Mouse (Mus musculus): Measurements from ENCODE around the gene Stab1.

The Stab1 gene

DNA sequence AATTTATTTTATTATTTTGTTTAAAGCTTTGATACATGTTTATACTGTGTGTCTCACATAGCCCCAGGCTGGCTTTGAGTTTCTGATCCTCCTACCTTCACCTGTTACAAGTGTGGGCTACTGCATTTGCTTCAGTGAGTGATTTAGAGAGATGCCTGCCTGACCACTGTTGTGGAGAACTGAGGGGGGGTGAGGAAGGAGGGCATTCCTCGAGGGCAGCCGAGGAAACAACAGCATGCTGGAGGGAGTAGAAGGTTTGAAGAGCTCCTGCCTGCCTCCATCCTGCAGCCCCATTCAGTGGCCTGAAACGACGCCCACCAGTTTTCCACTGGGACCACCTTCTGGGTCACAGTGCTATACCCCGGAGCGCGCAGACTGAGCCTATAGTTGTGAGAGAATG is 3.0 kb downstream of the Stab1 start:
- no peak for DNase-seq (ENCODE audit: low read depth, low spot score)

DNA sequence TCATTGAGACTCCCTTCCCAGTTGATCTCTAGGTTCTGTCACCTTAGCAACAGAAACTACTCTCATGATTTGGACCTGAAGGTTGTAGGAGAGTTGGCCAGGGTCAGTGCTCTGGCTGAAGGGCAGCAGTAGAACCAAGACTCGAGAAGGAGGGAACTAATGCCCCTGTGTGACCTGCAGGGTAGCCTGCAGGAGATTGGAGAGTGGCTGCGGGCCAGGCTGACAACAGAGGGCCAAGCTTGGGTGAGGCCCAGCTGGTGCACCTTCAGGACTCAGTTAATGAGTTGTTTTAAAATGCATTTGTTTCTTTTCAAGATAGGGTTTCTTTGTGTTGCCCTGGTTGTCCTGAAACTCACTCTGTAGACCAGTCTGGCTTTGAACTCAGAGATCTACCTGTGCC is 3.4 kb downstream of the Stab1 start:
- DNase-seq (ENCODE audit: low read depth, low spot score), result no peak

DNA sequence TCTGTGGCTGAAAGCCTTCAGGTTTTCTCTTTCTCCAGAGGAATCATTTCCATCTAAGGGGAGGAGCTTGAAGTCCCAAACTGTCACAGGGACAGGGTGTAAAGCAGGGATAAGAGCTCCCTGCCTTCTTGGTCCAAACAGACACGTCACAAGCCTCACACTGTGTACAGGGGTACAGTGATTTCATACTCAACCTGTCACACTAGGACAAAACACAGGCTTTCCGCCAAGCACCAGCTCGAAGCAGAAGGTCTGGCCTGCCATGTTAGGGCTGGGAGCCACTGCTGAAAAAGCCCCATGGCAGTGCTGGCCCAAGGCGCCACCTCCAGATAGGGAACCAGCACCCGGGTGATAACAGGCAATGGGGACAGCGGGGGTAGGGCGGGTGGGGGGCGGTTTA is 4.4 kb downstream of the Stab1 start:
- no peak for DNase-seq (ENCODE audit: low read depth, low spot score)

DNA sequence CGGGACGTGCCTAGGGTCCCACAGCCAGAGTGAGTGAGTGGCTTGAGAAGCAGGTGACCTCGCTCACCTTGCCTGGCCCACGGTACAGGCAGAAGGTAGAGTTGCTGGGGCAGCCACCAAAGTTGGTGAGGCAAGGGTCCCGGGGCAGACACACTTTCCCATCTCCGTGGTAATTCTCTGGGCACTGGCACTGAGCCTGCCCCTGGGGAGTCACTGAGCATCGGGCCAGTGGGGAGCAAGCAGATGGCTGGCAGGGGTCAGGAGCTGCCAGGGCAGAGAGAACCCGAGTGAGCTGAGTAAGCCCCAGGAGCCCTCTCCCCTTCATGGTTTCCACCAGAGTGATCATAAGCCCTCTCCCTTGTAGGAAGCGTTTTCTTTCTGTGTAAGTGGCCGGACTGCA is 6.8 kb downstream of the Stab1 start:
- DNase-seq (ENCODE audit: low read depth, low spot score), result no peak

DNA sequence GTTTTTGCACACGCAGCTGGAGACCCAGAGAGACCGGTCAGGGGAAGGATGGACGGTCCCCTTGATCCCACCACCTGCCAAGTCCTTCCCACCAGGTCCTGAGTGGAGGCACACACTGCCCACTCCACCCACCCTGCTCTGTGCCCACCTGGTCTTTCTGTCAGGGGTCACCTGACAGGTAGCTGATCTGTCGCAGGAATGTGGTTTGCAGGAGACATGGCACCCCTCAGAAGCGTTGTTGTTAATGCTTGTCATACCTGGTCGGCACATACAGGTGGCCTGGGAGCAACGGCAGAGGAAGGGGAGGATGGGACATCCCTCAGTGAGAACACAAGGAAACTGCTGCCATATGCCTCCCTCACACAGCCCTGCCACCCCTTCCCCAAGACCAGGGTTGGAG is 7.2 kb downstream of the Stab1 start:
- no peak for DNase-seq (ENCODE audit: low read depth, low spot score)

DNA sequence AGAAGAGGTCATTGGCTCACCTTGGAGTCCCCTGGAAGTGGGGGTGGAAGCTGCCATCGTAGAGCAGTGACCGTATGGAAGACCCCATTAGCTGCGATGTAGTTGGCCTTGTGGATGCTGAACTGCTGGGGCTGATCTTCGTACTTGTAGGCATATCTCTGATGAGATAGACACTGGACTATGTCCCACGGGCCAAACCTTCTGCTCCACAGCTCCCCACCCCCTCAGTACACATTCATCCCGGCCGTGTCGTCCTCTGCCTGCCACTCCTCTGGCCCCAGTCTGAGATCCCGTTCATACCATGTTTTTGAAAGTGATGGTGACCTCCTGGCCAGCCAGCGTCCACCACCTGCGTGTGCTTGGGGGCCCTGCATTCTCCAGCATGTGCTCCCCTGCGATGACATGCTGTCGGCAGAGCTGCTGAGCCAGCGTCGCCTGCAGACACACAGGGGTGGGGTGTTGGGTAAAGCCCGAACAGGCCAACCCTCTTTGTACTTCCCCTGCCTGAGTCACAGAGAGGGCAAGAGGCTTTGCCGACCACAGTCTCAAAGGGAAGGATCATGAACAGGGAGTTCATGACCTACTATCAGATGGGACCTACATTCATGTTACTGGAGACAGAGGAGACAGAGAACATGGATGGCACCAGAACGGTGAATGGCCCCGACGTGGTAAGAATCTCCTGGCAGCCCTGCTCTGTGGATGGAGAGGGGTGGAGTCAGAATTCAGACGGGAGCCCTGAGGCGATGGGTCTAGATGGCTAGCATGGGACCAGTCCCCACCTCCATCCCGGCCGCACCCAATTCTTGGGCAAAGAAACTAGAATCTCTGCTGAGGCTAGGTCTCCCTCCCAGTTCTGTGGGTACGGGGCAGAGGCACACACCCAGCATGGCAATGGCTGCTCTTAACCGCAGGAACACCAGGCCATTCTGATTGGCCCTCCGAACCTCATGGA is 8.0 kb downstream of the Stab1 start:
- DNase-seq (ENCODE audit: low read depth, low spot score), result no peak

DNA sequence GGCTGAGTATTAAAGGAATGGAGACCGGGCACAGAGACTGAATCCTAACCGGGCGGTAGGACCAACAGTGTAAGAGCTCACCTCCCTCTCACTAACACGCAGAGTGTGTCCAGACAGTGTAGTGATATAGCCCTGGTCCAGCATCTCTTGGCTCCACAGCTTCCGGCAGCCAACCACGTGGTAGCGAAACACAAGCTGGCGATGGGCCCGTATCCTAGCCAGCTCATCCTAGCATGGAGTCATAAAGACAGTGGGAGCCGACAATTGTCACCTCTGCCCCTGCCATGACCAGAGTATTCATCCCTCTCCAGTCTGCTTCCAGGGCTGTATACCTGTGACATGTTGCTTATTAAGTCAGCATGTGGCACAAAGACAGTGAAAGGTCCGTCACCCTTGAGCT is 22.7 kb downstream of the Stab1 start:
- DNase-seq (ENCODE audit: low read depth, low spot score), result no peak

DNA sequence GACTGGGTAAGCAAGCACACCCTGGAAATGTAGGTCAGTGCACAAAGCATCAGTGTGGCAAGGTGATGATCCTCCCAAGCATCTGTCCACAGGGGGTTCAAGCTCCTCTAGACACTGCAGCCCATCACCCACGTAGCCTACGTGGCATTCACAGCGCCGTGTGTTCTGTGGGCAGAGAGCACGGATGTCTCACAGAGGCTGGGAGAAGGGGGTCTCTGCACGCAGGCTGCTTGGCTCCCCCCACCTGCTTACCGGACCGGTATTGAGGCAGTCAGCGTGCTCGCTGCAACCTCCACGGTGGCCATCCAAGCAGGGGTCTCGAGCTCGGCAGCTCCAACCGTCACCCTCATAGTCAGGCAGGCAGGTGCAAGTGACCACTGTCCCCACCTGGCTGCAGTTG is 27.4 kb downstream of the Stab1 start:
- DNase-seq (ENCODE audit: low read depth, low spot score), result no peak

DNA sequence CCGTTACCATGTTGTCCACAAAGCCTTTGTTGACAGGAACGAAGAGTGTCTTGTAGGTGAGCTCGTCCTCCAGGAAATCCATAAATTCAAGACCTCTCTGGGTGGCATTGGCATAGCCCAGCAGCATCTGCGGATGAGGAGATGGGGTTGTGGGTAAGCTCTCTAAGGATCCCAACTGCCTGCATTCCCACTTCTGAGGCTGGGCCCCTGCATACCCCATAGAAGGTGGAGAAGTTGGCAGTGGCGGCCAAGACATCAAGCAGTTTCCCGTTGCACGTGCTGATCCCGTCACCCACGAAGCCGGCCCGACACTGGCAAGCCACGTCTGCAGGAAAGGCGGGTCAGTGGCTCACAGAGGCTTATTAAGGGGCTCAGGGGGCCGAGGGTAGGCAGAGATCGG is 28.3 kb downstream of the Stab1 start:
- no peak for DNase-seq (ENCODE audit: low read depth, low spot score)

DNA sequence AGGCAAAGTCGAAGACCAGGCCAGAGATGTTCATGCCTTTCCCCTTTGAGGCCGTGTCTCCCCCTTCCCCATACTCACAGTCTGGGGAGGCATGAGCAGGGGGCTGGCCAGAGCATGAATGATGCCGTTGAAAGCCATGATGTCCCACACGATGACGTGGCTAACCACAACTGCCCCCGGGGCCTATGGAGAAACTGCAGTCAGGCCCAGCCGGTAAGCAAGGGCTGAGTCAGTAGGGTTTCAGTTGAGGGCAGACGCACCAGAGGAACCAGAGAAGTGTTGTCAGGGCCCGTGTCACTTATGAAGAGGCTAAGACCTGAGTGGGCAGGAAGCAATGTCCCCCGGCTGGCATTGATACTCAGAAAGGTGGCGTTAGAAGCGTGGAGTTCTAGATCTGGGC is 28.8 kb downstream of the Stab1 start:
- DNase-seq (ENCODE audit: low read depth, low spot score), result no peak

DNA sequence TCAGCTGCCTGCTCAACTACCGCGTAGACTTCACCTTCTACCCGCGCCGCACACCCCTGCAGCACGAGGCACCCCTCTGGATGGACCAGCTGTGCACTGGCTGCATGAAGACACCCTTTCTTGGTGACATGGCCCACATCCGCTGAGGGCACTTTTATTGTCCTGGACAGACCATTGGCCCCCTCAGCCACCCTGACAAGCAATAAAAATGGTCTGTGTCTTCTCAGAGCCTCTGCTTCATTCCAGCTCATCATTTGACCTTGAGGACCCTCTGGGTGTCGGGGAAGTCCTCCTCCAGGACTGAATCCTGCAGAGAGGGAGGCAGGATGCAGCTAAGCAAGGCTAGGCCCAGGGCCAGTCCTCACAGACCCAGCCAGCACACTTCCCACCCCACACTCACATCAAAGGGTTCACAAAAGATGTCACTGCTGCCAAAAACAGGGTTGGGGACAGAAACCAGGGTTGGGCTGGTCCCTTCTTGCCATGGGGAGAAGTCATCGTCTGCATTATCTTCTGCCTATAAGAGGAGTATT is 29.5 kb downstream of the Stab1 start:
- no peak for DNase-seq (ENCODE audit: low read depth, low spot score)

DNA sequence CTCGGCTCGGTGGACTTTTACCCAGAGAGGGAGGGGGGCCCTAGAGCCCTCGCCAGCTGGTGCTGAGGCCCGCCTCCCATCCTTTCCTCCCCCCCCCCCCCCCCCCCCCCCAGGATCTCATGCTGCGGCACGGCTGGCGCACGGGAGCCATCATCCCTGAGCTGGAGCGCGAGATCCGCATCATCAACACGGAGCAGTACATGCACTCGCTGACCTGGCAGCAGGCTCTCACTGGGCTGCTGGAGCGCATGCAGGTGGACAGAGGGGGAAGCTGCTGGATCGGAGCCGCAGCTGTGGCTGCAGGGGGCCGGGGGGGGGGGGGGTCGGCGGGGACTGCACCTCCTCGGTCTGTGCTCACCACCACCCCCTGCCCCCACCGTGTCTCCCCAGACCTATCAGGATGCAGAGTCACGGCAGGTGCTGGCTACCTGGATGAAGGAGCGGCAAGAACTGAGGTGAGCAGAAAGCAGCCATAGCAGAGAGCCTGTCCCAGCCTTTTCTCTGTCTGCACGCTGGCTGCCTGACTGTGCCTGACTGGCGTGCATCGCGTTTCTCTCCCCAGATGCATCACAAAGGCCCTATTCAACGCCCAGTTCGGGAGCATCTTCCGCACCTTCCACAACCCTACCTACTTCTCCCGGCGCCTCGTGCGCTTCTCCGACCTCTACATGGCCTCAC is 30.1 kb downstream of the Stab1 start:
- DNase-seq (ENCODE audit: low read depth, low spot score), result no peak

DNA sequence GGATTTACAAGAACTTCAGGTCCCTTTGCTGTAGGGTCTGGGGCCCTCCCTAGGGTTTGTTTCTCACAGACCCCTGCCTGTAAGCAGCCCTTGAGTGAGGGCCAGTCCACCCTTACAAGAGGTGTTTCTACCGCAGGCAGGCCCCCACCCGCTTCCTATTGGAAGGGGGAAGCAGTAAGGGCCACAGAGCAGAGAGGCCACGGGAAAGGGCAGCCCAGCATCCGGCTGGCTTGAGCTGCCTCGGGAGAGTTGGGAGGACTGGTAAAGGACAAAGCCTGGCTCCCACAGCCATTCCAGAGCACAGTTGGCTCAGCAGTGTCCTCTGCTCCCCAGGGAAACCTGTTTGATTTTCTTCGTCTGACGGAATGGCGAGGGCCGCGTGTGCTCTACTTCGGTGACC is 30.6 kb downstream of the Stab1 start:
- no peak for DNase-seq (ENCODE audit: low read depth, low spot score)

DNA sequence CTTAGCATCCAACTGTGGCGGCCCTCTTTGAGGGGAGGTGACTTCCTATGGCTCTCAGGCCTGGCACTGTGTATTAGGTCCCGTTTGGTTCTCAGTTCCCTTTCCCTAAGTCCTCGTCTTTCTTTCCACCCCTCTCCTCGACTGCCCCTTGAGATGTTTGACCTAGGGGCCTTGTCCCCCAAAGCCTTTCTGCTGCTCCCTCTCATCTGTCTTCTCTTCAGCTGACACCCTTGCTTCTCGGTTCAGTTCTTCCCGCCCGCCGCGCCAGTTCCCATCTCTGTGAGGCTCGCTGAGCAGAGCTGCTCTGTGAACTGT is 31.2 kb downstream of the Stab1 start:
- no peak for DNase-seq (ENCODE audit: low read depth, low spot score)

DNA sequence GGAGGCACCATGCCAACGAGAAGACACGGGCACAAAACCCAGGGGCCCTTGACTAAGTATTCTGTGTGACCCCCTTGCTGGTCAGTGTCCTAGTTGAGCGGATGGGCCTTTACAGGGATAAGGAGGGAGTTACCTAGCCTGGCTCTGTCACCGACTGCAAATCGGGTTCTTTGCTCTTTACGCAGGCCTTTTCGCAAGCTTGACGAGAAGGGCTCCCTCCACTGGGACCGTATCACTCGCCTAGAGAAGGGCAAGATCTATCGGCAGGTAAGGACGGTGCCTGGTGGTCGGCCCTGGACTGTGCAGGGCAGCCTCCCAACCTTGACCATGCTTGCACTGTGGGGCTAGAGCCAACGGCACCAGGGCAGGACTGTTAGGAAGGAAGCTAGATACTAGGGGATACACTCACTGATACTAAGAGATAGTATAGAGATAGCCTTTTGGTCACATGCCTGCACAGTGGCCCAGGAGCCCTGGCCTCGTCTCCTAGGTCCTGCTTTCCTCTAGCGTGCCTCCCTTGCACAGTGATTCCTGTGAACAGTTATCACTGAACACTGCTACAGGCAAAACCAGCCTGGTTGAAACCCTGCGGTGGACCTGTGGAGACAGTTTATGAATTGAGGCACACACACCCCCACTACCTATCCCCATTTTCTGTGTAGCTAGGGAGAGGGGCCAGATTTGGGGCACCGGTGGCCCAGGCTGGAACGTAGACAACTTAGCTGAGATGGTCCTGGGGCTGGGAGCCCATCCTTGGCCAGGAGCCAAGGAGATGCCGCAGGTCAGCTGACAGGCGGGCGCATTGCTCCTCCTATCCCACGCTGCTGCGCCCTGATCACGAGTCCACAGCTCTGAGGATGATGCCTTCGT is 31.8 kb downstream of the Stab1 start:
- no peak for DNase-seq (ENCODE audit: low read depth, low spot score)

DNA sequence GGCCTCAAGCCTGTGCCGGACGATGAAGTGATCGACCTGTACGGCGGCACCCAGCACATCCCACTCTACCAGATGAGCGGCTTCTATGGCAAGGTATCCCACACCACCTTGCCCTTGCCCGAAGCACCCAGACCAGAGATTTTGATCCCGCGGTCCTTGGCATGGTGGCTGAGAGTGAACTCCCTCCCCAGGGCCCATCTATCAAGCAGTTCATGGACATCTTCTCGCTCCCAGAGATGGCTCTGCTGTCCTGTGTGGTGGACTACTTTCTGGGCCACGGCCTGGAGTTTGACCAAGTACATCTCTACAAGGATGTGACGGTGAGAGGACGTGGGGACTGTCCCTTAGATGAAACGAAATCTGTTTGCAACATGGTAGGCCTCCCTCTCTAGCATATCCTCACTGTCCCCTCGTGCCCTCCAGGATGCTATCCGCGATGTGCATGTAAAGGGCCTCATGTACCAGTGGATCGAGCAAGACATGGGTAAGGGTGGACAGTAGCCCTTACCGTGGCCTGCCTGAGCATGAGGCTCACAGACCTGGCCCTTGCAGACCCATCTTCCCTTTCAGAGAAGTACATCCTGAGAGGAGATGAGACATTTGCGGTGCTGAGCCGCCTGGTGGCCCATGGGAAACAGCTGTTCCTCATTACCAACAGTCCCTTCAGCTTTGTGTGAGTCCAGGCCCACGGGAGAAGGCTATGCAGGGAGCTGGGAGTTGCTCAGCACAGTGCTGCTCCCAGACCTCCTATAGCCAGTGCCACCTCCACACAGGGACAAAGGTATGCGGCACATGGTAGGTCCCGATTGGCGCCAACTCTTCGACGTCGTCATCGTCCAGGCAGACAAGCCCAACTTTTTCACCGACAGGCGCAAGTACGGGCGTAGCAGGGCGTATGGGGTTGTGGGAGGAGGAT is 32.7 kb downstream of the Stab1 start:
- no peak for DNase-seq (ENCODE audit: low read depth, low spot score)

DNA sequence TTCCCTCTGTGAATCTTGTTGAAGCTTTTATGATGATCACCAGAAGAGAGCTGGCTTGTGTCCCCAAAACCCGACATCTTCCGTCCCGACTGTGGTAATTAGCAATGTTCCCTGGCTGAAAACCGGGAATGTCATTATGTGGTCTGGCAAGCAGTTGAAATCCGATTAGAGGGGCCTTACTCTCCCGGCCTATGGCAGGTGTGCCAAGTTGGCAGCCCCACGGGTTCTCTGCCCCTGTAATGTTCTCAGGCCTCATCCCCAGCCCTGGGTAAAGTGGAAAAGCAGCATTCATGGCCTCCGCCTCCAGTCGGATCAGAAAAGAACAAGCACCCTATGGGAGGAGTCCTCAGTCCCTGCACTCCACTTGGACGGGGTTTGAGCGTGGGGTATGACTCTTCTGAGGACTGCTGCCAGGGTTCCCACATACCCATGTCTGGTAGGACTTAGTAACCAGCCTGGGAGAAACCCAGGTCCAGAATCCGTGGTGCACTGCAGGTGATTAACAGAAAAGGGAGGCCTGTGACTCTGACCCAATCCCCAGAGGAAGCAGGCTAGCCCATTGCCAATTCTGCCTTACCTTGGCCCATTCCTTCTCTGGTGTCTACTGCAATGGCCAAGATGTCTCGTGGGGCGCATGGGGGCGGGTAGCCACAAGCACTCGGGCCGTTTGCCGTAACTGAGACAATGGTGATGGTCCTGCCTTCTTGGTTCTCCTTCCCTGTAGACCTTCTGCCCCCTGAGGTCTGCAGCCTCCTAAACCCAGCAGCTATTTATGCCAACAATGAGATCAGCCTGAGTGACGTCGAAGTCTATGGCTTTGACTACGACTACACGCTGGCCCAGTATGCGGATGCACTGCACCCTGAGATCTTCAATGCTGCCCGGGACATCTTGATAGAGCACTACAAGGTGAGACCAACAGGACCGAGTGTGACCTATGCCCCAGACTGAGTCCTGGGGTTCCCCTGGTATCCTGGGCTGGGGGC is 34.1 kb downstream of the Stab1 start:
- no peak for DNase-seq (ENCODE audit: low read depth, low spot score)

DNA sequence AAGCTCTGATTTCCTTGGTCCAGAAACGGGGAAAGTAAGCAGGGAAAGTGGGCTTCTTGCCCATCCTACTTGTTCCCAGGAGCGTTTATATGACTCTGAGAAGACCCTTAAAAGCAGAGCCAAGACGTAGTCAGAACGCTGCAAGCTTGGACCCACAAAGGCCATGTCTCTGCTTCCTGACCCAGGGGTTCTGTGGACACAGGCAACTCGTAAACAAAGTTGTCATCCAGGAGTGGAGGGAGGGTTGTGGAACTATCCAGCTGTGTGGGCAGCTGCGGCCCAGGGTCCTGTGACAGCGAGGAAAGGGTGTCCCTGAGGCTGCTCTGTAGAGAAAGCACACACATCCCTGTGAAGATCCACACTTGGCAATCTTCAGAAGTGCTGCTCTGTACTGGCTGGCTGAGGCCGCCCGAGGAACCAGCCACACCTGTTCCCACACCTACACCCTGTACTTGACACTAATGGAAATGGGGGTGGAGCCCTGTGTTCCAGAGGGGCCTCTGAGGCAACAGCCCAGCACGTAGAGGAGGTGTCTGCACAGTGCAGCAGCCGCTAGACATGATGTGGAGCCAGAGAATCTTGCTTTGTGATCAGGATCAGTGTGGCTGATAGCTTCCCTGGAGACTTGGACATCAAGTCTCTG is 35.3 kb downstream of the Stab1 start:
- DNase-seq (ENCODE audit: low read depth, low spot score), result no peak

DNA sequence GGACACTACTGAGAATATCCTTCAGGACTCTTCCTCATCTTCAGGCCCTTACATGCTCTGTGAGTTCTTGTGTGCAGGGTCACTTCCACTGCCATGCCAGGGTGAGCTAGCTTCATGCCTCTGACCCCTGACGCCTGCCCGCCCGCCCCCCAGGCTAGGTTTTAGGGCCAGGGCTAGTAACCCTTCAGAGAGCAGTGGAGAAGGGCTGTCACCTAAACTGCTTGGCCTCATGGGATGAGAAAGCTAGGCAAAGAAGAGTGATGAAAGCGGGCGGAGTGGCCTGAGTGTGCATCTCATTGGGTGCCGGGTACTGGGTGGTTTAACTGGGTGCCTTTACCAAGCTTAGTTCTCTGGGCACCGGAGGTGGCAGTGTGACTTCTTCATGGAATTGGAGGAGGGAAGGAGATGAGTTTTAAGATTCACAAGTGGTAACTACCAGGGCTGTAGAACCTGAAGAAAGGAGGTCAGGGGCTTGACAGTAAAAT is 35.9 kb downstream of the Stab1 start:
- DNase-seq (ENCODE audit: low read depth, low spot score), result no peak

Data from c-Kit-negative CD71-positive TER-119-positive erythroid progenitor cells, embryonic 14.5 days (primary cell).